Mouse (Mus musculus) induced T-regulatory cell, adult 2 months (primary cell): ENCODE data around the gene Ube2e3.
A peak's percentile ranks its signal among the peaks of the same experiment; 100 is the strongest.

Source experiments
- DNase-seq: peaks from one replicate; pipeline ENCODE4 v3.0.0-alpha.2; 2012; ENCODE audit warnings: low read depth

The Ube2e3 gene

GRCm38 (mm10) chr2:78882743-78883433 lies 15.0 kb downstream of the Ube2e3 start:
- no peak for DNase-seq

GRCm38 (mm10) chr2:78886446-78886845 lies 18.5 kb downstream of the Ube2e3 start:
- DNase-seq: no peak

- DNase-seq: no peak
These were observed 20.3 kb downstream of the Ube2e3 start for GRCm38 (mm10) chr2:78888190-78888589.

GRCm38 (mm10) chr2:78895216-78895615 lies 27.3 kb downstream of the Ube2e3 start:
- no peak for DNase-seq

- DNase-seq: no peak
These were observed 38.0 kb downstream of the Ube2e3 start for GRCm38 (mm10) chr2:78905916-78906315.

- no peak for DNase-seq
These were observed 43.6 kb downstream of the Ube2e3 start for GRCm38 (mm10) chr2:78911516-78911915.

- DNase-seq: peak; percentile 41
These were observed 46.9 kb downstream of the Ube2e3 start for GRCm38 (mm10) chr2:78914861-78915260.

GRCm38 (mm10) chr2:78922980-78923674 lies 55.2 kb downstream of the Ube2e3 start:
- no peak for DNase-seq

- no peak for DNase-seq
These were observed 57.9 kb downstream of the Ube2e3 start for GRCm38 (mm10) chr2:78925807-78926206.

GRCm38 (mm10) chr2:78927625-78928024 lies 59.7 kb downstream of the Ube2e3 start:
- DNase-seq: no peak

- no peak for DNase-seq
These were observed 60.2 kb downstream of the Ube2e3 start for GRCm38 (mm10) chr2:78928080-78928479.

- DNase-seq: peak; percentile 56
These were observed 63.4 kb downstream of the Ube2e3 start for GRCm38 (mm10) chr2:78931358-78931757.

GRCm38 (mm10) chr2:78959451-78959850 lies 91.5 kb downstream of the Ube2e3 start:
- peak; percentile 79 for DNase-seq

GRCm38 (mm10) chr2:78960288-78960687 lies 92.4 kb downstream of the Ube2e3 start:
- peak; percentile 60 for DNase-seq

- DNase-seq: no peak
These were observed 93.1 kb downstream of the Ube2e3 start for GRCm38 (mm10) chr2:78961023-78961422.

GRCm38 (mm10) chr2:78961580-78961979 lies 93.7 kb downstream of the Ube2e3 start:
- peak; percentile 84 for DNase-seq

GRCm38 (mm10) chr2:78964995-78965394 lies 97.1 kb downstream of the Ube2e3 start:
- no peak for DNase-seq

- no peak for DNase-seq
These were observed 97.5 kb downstream of the Ube2e3 start for GRCm38 (mm10) chr2:78965396-78965795.

GRCm38 (mm10) chr2:78970088-78970487 lies 102.2 kb downstream of the Ube2e3 start:
- no peak for DNase-seq
